Mouse (Mus musculus) kidney, adult 2 months (tissue): ENCODE measurements around the gene Tmf1. TPM values are rescaled to one million over a fixed set of nuclear protein-coding genes. Genes with fewer than 3 reads are reported as not detected.
A peak's percentile ranks its signal among the peaks of the same experiment; 100 is the strongest.

ENCODE experiments used
- DNase-seq: peaks from one replicate; pipeline ENCODE4 v3.0.0; 2021
- H3K27ac ChIP-seq: fragments of 200-500 bp; 2 replicates; pipeline ENCODE4 v1.5.1; 2012; ENCODE audit warnings: low read depth, low read length, control low read depth, inconsistent platforms; ENCODE audit not compliant: insufficient read depth
- H3K27me3 ChIP-seq: fragments of 200-500 bp; replicated peaks from 2 replicates; pipeline ENCODE4 v1.6.1; 2012; ENCODE audit warnings: mild to moderate bottlenecking, moderate library complexity, low read length, inconsistent platforms; ENCODE audit not compliant: control insufficient read depth, insufficient read depth
- H3K36me3 ChIP-seq: fragments of 200-500 bp; 2 replicates; pipeline ENCODE4 v1.6.1; 2012; ENCODE audit warnings: mild to moderate bottlenecking, moderate library complexity, low read length, inconsistent platforms; ENCODE audit not compliant: control insufficient read depth, insufficient read depth
- H3K4me1 ChIP-seq: fragments of 200-500 bp; 2 replicates; pipeline ENCODE4 v1.6.1; 2011; ENCODE audit warnings: low read length; ENCODE audit not compliant: control insufficient read depth, insufficient read depth
- H3K4me3 ChIP-seq: fragments of 200-500 bp; 2 replicates; pipeline ENCODE4 v1.5.1; 2011; ENCODE audit warnings: mild to moderate bottlenecking, low read depth, low read length, control low read depth; ENCODE audit not compliant: insufficient read depth
- CTCF ChIP-seq: fragments of 200-500 bp; conservative IDR thresholded peaks from 2 replicates; pipeline ENCODE4 v1.5.1; 2011; ENCODE audit warnings: low read depth, mild to moderate bottlenecking, control low read depth, low read length, moderate library complexity, mixed read lengths; ENCODE audit not compliant: insufficient read depth, insufficient read length
- POLR2A ChIP-seq: fragments of 200-500 bp; IDR thresholded peaks from one replicate; pipeline ENCODE4 v1.6.1; 2011; ENCODE audit warnings: low read depth, low read length, control low read depth
- WGBS: fragments of 180-500 bp; shearing (Covaris S2); methylation state at CpG from one replicate; pipeline ENCODE4 v1.1.7; 2018; 5-methylcytosine and 5-hydroxymethylcytosine counted together
- polyA plus RNA-seq: library from polyadenylated mRNA; depleted of rRNA; stranded (reverse); fragments of >200 nt; gene quantifications from 2 replicates; pipeline ENCODE4 v1.2.3, GENCODE M21; 2012; rRNA removed

The Tmf1 gene
- polyA plus RNA-seq, 1 experiment: 4.1 TPM

- Histone ChIP-seq H3K4me3 (no peak overlapping the region), H3K4me1 (no peaks in the 10 kb centered on the region), H3K27me3 (no peaks in the 10 kb centered on the region), H3K36me3 (peaks cover 1% of the 10 kb centered on the region; the same call in 1 of the 2 replicates), H3K27ac (no peak overlapping the region)
- no peak for DNase-seq
- WGBS: 95% methylated on average over 8 of the region's 8 CpGs
- TF ChIP-seq CTCF (no peak), POLR2A (no peak)
Observed at GRCm38 (mm10) chr6:97112177-97112576, 66.7 kb downstream of the Tmf1 start.

GRCm38 (mm10) chr6:97106777-97107176 lies 72.1 kb downstream of the Tmf1 start:
- 25% methylated on average over 2 of the region's 2 CpGs for WGBS
- no peaks in the 10 kb centered on the region for H3K27me3 ChIP-seq
- peak; percentile 38 for DNase-seq
- H3K4me1 ChIP-seq: no peaks in the 10 kb centered on the region
- no peak overlapping the region for H3K27ac ChIP-seq
- H3K36me3 ChIP-seq: peaks cover 1% of the 10 kb centered on the region; the same call in 1 of the 2 replicates
- TF ChIP-seq CTCF: peak; percentile 80
- TF ChIP-seq POLR2A: no peak
- no peak overlapping the region for H3K4me3 ChIP-seq

- 89% methylated on average over 8 of the region's 8 CpGs for WGBS
Observed at GRCm38 (mm10) chr6:97106106-97106505, 72.8 kb downstream of the Tmf1 start.

GRCm38 (mm10) chr6:97104264-97104852 lies 74.6 kb downstream of the Tmf1 start:
- Histone ChIP-seq H3K4me1 (no peaks in the 10 kb centered on the region), H3K4me3 (no peak overlapping the region), H3K27me3 (no peaks in the 10 kb centered on the region), H3K27ac (no peak overlapping the region), H3K36me3 (no peaks in the 10 kb centered on the region)
- DNase-seq: peak; percentile 8
- no peak for TF ChIP-seq POLR2A
- TF ChIP-seq CTCF: peak; percentile 66
- 50% methylated on average over 7 of the region's 7 CpGs for WGBS

More at GRCm38 (mm10) chr6:97106106-97106505, 72.8 kb downstream of the Tmf1 start:
- H3K36me3 ChIP-seq: no peaks in the 10 kb centered on the region
- H3K4me3 ChIP-seq: no peak overlapping the region
- H3K27ac ChIP-seq: no peak overlapping the region
- H3K27me3 ChIP-seq: no peaks in the 10 kb centered on the region
- TF ChIP-seq POLR2A (no peak), CTCF (no peak)
- no peaks in the 10 kb centered on the region for H3K4me1 ChIP-seq
- DNase-seq: no peak

Other genes starting within 250 kb of the Tmf1 start
- gene Fam19a4, start 118.7 kb downstream of the Tmf1 start, polyA plus RNA-seq: not detected in 2 replicates
- gene Eogt, start 29.9 kb downstream of the Tmf1 start, polyA plus RNA-seq: 12.8 and 13.9 TPM in 2 replicates
- 11.0 and 16.6 TPM in 2 replicates for gene Uba3, start 26.5 kb upstream of the Tmf1 start, polyA plus RNA-seq
- gene Arl6ip5, start 31.6 kb upstream of the Tmf1 start, polyA plus RNA-seq: 57.0 and 66.0 TPM in 2 replicates
- gene Lmod3, start 73.6 kb upstream of the Tmf1 start, polyA plus RNA-seq: 0.12 and 1.2 TPM in 2 replicates